Comparison of ENCODE assay signal across 23 mouse cellular contexts in genomic region chr5:35770246-35770645, GRCm38 (mm10). TPM values are rescaled to one million over a fixed set of nuclear protein-coding genes. Genes with fewer than 3 reads are reported as not detected.
"Had no signal": no experiment of that assay in that cellular context is flagged by ENCODE, and none has a peak within 500 bp of the region (broad histone marks: within the 10 kb centered on the region; RNA-seq: fewer than 3 reads in every experiment).

No protein-coding gene starts in this region.

- H3K27ac ChIP-seq: kidney, embryonic 15.5 days; limb, embryonic 10.5 days; limb, embryonic 13.5 days; liver, embryonic 12.5 days; liver, embryonic 15.5 days; lung, embryonic 15.5 days; midbrain, embryonic 10.5 days; midbrain, embryonic 13.5 days; neural tube, embryonic 13.5 days; stomach, postnatal 0 days had no signal

- H3K4me3 ChIP-seq: kidney, embryonic 15.5 days; limb, embryonic 10.5 days; limb, embryonic 13.5 days; liver, embryonic 12.5 days; liver, embryonic 15.5 days; lung, embryonic 15.5 days; megakaryocyte, embryonic 14.5 days; midbrain, embryonic 10.5 days; midbrain, embryonic 13.5 days; myocyte; neural tube, embryonic 13.5 days had no signal

- H3K9ac ChIP-seq: kidney, embryonic 15.5 days; limb, embryonic 13.5 days; liver, embryonic 12.5 days; liver, embryonic 15.5 days; lung, embryonic 15.5 days; midbrain, embryonic 13.5 days; neural tube, embryonic 13.5 days had no signal

- H3K9me3 ChIP-seq: kidney, embryonic 15.5 days; limb, embryonic 10.5 days; limb, embryonic 13.5 days; liver, embryonic 12.5 days; liver, embryonic 15.5 days; lung, embryonic 15.5 days; megakaryocyte, embryonic 14.5 days; midbrain, embryonic 10.5 days; midbrain, embryonic 13.5 days; neural tube, embryonic 13.5 days had no signal

- H3K4me2 ChIP-seq: kidney, embryonic 15.5 days; limb, embryonic 13.5 days; liver, embryonic 12.5 days; liver, embryonic 15.5 days; lung, embryonic 15.5 days; midbrain, embryonic 13.5 days; neural tube, embryonic 13.5 days had no signal

- H3K36me3 ChIP-seq: kidney, embryonic 15.5 days; limb, embryonic 10.5 days; limb, embryonic 13.5 days; liver, embryonic 12.5 days; liver, embryonic 15.5 days; lung, embryonic 15.5 days; midbrain, embryonic 10.5 days; midbrain, embryonic 13.5 days; neural tube, embryonic 13.5 days had no signal

- H3K27me3 ChIP-seq: limb, embryonic 13.5 days; liver, embryonic 15.5 days; midbrain, embryonic 13.5 days had no signal

- H3K4me1 ChIP-seq: liver, embryonic 15.5 days had no signal

- DNase-seq: kidney, postnatal 10 days; kidney, postnatal 36 days; liver; lung, adult 18-20 months; lung, postnatal 10 days; lung, postnatal 36 days; right cerebral cortex, postnatal 25 days; thymus, adult 2 months had no signal

- ATAC-seq: liver, embryonic 12.5 days; midbrain, embryonic 13.5 days; midbrain, embryonic 16.5 days had no signal

RNA-seq across cellular contexts. Expression of gene Ablim2, which starts 12.6 kb away (rescaled TPM):
- total RNA-seq: monocyte, adult 5-6 weeks; neutrophil, adult 5-6 weeks had no signal
